Mouse (Mus musculus): ENCODE measurements at regions not wholly inside any gene's neighbourhood (a gene's known extent, or its start where the extent isn't known, plus 50 kb on each side); places are given as distances from the start of the nearest gene placed in this dataset.

- no peak for DNase-seq (ENCODE audit: low read depth, low spot score)
These were observed 165.4 kb upstream of the Kif2a start for GRCm38 (mm10) chr13:107187258-107187878.

- peak; percentile 74 for DNase-seq (ENCODE audit: low read depth, low spot score)
These were observed 160.6 kb upstream of the Kif2a start for GRCm38 (mm10) chr13:107182544-107182943.

- peak; percentile 57 for DNase-seq (ENCODE audit: low read depth, low spot score)
These were observed 157.6 kb upstream of the Kif2a start for GRCm38 (mm10) chr13:107179551-107179950.

GRCm38 (mm10) chr13:107177595-107177994 lies 155.7 kb upstream of the Kif2a start:
- no peak for DNase-seq (ENCODE audit: low read depth, low spot score)

- no peak for DNase-seq (ENCODE audit: low read depth, low spot score)
These were observed 154.0 kb upstream of the Kif2a start for GRCm38 (mm10) chr13:107175891-107176290.

DNA sequence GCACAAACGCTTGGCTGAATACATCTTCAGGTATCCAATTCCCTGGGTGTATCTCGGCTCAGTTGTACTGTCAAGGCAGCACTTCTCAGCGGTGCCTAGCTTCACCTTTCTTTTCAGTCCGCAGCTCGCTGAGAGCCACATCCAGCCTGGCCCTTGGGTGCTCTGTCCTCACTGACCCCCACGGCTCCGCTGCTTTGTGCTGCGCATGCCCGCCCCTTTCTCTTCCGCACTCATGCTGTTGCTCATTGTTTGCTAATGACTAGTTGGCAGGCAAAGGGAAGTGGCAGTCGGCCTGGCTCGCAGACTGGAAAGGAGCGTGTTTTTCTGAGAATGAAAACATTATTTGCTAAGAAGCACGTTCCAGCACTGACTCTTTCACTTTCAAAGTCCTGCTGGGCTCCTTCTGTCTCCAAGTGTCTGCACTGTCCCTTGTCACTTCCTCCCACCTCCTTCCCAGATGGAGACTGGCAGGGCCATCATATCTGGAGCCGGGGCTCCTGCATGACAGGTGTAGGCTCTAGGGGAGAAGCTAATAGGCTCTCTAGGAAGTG lies 146.7 kb upstream of the Kif2a start:
- DNase-seq (ENCODE audit: low read depth, low spot score) = peak; percentile 8

DNA sequence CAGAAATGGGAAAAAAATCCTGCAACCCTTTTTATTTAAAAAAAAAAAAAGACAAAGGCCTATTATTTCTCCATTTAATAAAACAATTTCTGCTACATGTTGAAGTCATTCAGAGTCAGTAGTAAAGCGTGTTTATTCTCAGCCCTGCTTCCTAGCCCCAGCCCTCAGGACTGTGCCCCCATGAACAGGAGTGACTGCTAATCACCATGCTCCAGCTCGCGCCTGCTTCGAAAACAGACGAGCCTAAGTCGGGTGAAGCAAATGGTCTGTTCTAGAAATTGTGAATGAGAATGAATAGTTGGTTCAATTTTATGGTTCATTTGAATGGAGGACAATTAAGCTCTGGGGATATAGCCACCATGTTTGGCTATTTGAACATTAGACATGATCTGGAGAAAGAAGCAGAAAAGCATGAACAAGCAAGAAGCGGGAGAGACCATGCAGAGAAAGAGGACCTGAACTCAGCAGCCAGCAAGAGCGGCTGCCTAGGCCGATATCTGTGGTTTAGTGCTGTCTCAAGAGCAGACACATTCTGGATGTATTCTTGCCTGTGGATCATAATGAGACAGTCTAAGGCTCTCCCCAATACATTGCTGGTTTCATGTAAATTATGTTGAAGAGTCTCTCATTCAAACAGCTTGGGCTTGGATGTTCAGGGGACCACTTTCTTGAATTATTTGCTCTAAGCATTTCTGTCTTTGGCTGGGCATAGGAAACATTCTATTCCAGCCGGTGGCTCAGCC lies 146.1 kb upstream of the Kif2a start:
- DNase-seq (ENCODE audit: low read depth, low spot score) = no peak

- no peak for DNase-seq (ENCODE audit: low read depth, low spot score)
These were observed 129.6 kb upstream of the Kif2a start for GRCm38 (mm10) chr13:107151548-107151947.

GRCm38 (mm10) chr13:107141209-107141608 lies 119.3 kb upstream of the Kif2a start:
- DNase-seq (ENCODE audit: low read depth, low spot score) = no peak

- no peak for DNase-seq (ENCODE audit: low read depth, low spot score)
These were observed 112.2 kb upstream of the Kif2a start for GRCm38 (mm10) chr13:107134125-107134524.

DNA sequence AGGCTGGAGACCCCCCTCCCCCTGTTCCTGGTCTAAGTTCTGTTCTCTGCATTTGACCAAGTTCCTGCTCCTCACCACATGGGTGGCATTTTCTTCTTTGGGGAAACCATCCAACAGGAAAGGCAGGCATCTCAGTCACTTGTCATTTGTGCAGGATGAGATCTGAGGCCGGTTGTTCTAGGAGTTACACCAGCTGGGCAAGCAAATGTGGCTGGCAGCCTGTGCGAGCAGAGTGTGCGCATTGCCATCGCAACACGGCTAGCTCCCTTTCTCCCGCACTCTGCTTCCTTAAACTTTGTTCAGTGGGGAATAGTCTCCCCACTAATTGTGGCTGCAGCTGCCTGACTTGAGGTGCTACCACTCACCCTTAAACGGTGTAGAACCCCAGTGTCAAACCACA lies 104.7 kb upstream of the Kif2a start:
- DNase-seq (ENCODE audit: low read depth, low spot score) = no peak

GRCm38 (mm10) chr13:107124130-107124668 lies 102.3 kb upstream of the Kif2a start:
- no peak for DNase-seq (ENCODE audit: low read depth, low spot score)

DNA sequence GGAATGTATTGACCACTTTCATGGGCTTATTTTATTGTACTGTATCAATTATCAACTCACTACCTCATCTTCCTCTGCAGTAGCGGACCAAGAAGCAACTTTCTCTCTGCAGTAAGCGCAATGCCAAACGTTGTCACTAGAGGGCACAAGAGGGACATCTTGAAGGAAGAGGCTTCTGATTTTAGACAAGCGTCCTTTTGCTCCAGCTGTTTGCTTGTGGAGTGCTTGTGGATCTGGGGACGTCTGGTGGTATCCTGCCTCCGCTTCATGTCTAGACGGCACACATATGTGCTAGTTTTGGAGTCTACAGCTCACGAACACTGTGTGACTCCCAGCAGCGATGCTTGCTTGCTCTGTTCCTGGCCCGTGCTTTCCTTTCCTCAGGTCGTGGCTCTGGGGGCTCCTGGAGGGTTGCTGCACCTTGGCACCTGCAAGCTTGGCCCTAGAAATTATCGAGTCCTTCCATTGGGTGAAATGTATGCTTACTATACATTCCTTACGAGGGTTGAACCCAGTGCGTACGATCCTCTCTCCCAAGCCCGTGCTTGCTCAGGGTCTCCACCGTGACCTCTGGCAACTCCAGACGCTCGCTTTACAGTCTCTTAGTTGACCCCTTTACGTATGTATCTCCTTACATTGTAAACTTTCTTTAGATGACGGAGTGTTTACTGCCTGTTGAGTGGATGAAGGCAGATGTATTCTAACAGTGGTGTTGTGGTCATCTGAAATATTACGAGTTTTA lies 92.2 kb upstream of the Kif2a start:
- DNase-seq (ENCODE audit: low read depth, low spot score) = peak; percentile 90

GRCm38 (mm10) chr13:107108045-107108444 lies 86.1 kb upstream of the Kif2a start:
- DNase-seq (ENCODE audit: low read depth, low spot score) = no peak

DNA sequence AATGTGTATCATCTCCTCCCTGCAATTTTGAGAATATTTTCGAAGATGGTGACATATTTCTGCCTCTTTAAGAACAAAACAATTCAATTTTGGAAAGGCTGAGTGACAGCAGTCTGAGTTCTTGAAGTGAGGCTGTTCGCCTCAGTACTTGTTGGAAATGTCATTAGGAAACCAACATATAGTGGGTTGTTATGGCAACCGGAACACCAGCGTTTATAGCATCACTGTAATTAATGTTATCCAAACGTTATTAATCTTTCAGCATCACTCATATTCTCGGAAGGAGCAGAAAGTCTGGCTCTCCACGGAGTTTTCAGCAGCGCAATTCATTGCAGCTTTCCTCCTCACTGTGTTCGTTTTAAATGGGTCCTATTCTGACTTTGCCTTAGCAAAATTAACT lies 85.6 kb upstream of the Kif2a start:
- DNase-seq (ENCODE audit: low read depth, low spot score) = no peak

DNA sequence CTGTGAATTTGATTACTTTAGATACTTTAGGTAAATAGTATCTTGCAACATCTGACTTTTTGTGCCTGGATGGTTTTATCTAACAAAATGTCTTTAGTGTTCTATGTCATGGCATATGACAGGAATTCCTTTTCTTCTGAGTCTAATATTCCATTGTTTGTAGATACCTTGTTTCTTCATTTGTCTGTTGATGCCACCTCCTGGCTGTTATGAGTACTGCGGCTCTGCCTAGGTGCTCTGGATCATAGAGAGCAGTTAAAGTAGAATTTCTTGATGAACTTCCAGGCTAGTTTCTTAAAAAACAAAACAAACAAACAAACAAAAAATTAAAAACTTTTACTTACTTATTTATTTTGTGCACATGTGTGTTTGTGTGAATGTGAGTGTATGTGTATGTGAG lies 83.6 kb upstream of the Kif2a start:
- DNase-seq (ENCODE audit: low read depth, low spot score) = peak; percentile 55

GRCm38 (mm10) chr13:107101598-107101997 lies 79.7 kb upstream of the Kif2a start:
- DNase-seq (ENCODE audit: low read depth, low spot score) = peak; percentile 85

DNA sequence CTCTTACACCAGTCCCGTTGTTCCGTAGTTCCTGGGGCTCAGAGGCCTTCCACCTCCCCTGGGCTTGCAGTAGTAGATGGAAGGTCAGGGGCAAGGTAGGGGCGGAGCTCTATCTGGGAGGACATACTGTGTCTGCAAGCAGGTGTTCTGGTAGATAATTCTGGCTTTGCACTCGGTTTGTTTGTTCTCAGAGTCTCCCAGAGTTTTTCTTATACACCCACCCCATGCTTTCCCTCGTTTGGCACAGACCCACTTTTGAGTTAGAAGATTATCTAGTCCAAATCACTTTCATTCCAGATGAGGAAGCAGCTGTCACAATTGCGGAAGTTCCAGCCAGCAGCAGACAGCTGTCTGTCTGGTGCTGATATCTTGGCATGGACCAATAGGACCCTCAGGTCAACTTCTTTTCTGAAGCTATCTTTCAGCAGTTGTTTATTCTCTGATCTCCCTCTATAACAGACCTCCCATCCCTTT lies 79.0 kb upstream of the Kif2a start:
- DNase-seq (ENCODE audit: low read depth, low spot score) = no peak

GRCm38 (mm10) chr13:107100116-107100515 lies 78.2 kb upstream of the Kif2a start:
- peak; percentile 51 for DNase-seq (ENCODE audit: low read depth, low spot score)

- DNase-seq (ENCODE audit: low read depth, low spot score) = no peak
These were observed 75.1 kb upstream of the Kif2a start for GRCm38 (mm10) chr13:107097005-107097404.

GRCm38 (mm10) chr13:107094976-107095716 lies 73.2 kb upstream of the Kif2a start:
- no peak for DNase-seq (ENCODE audit: low read depth, low spot score)
